Mouse (Mus musculus): ENCODE measurements around the gene Ncbp2.

Gene Ncbp2

DNA sequence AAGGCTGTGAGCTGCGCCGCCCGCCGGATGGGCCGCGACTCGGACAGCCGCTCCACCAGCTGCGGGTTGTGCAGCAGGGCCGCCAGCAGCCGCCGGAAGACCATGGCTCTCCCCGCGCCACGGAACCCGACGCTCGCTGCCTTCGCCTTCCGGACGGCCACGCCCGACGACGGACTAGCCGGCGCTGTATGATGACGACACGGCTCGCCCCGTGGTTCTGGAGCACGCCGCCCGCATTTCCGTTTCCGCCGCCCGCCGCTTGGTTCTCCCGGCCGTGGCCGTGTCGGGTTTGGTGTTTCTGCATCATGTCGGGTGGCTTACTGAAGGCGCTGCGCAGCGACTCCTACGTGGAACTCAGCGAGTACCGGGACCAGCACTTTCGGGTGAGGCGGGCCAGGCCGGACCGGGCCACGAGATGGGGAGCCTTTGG, at the start of gene Ncbp2, which contains the start of gene 0610012G03Rik:
TSS of gene Ncbp2 (plus strand) at position 169 of the 430 bp plus-strand sequence.
TSS of gene 0610012G03Rik (minus strand) at position 150 of the 430 bp plus-strand sequence.
- peak; percentile 94 to 98 for DNase-seq (ENCODE audit: low spot score in 2 of 2)

DNA sequence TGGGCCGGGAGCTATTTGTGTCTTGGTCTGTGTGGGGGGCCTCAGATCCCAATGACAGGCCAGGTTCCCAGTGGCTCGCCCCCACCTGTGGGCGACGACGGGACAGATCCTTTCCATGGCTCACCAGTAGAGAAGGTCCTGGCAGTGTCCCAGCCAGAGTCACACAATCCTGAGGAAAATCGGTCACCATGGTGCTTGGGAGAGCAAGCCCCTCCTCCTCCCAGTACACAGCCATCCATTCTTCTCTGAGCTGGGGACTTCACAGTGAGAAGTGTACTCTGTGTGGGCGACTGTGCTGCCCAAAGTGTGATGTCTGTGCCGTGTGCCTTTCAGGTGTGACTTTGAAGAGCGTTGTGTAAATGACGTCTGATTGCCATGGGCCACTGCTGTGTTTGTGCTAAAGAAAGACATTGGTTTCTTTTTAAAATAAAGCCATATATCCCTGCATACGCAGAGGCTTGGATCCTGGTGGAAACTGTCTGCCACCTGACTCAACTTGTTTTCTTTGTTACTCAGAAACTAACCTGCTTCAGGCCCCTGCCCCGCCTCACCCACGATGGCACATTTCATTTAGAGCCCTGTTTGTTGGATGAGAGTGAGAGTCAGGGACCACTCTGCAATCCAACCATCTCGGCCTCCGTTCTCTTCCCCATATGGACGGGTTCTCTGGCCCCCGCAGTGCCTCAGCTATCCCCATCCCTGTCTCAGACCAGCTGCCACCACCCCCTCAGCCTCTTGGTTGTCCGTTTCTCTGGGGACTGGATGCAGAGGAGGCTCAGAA, 49.6 kb upstream of the Ncbp2 start:
- no peak for DNase-seq (ENCODE audit: low spot score in 2 of 2)

DNA sequence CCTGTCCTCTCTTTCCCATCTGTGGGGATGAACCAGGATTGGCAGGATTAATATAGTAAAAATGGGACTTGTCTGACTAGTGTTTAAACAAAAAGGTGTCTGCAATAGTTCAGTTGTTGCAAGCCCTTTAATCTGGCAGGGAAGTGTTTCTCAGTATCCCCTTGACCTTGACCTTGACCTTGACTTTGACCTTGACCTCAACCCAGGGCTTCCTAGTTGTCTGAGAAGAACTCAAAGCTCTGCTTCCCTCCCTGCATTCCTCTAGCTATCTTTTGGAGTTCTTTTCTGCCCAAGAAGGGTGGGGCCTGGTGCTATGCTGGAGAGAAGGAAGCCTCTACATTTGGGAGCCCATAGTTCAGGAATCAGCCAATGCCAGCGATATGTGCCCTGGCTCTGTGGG, 46.4 kb upstream of the Ncbp2 start:
- DNase-seq (ENCODE audit: low spot score in 2 of 2), result no peak

DNA sequence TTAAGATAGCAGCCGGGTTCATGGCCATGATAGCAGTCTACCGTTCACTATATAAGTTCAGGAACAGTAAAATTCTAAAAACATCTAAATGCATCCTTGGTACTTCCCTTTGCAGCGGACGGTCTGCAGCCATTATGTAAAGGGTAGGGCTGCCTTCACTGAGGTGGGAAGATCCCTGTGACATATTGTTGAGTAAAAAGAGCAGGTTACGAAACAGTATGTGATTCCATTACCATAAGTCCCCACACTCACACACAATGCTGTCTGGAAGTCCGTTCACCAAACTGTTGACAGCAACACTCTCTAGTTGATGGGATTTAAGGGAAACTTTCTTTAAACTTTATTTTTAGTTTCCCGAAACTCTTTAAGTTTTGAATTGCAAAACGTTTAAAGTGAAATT, 45.1 kb upstream of the Ncbp2 start:
- no peak for DNase-seq (ENCODE audit: low spot score in 2 of 2)

DNA sequence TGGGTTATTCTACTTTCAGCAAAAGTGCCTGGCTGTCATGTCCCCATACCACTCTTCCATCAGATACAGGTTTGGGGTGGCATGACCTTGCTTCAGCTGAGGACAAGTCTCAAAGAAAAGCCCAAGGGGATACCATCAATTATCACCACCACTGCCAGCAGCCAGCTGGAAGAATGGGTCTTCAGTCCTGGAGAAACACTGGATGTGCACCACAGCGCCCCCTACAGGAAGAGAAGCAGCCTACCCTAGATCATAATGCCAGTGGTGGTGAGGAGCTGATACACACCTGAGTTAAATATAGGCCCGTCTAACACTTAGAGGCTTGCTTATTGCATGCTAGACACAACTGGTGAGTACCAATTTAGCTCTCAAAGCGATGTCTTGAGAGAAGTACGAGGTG, 43.0 kb upstream of the Ncbp2 start:
- no peak for DNase-seq (ENCODE audit: low spot score in 2 of 2)

DNA sequence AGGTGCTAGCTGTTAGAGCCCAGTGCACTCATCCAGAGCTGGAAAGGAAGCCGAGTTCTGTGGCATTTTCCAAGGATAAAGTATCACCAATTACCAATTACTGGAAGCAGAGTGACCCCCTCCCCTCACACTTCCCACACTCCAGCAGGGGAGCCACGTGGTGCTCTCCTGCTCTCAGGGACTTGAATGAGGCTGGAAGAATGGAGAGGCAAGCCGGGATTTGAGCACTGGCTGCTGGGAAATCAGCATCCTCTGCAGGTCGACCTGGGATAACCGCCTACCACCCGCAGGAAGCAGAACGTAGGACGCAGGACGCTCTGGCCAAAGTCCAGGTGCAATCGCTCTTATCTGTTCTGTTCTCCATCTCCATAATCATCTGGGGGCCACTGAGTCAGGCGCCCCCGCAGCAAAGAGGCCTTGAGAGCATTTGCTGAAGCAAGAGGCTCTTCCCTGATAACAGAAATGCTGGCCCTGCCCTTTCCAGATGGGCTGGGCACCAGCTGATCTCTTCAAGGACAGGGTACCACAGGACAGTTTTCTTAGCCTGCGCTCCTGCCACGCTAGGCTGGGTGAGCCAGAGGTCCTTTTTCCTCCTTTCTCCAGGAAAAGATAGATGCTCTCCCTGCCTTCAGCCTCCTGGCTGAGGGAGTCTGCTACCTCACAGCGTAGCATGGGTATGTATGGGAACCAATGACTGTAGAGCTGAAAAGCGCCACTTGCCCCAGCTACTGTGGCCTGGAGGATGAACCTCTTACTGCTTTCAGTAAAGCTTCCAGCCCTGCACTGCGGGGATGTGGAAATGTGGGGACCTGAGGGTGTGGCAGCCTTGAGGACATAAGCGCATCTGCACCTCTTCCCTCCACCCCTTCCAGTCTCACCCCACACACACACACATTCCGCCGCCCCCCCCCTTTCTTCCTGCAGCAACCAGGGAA, 42.2 kb upstream of the Ncbp2 start:
- DNase-seq (ENCODE audit: low spot score in 2 of 2), result no peak

DNA sequence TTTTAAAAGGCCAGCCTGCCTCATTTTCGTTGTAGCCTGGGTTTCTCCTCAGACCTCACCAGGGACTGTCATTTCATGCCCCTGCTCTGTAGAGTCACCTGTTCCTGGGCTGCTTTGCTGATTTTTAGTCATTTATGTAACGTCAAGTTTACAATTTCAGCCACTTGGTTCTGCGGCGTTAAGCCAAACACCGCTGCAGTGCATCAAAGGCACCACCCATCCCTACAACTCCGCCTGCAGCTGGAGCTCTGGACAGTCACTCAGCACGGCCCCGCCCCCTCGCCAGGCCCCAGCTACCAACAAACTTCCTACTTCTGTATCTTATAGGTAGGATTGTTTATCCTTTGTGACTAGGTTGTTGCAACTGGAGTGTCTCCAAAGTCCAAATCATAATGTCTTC, 41.4 kb upstream of the Ncbp2 start:
- no peak for DNase-seq (ENCODE audit: low spot score in 2 of 2)

DNA sequence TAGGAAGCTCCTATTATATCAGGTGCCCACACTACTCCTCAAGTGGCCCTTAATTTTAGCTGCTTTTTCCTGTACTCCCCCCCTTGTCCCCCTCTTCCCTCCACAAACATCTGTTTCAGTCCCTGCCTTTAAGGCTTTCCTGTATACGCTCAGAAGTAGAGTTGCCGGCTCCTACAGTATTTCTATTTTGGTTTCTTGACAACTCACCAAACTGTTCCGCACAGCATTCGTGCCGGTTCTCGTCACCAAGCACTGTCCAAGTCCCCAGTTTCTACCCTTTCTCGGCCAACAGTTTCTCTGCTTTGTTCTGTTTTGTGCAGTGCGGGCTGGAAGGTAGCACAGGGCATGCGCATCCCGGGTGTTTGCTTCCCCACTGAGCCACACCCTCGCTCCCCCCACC, 39.4 kb upstream of the Ncbp2 start:
- DNase-seq (ENCODE audit: low spot score in 2 of 2), result no peak

DNA sequence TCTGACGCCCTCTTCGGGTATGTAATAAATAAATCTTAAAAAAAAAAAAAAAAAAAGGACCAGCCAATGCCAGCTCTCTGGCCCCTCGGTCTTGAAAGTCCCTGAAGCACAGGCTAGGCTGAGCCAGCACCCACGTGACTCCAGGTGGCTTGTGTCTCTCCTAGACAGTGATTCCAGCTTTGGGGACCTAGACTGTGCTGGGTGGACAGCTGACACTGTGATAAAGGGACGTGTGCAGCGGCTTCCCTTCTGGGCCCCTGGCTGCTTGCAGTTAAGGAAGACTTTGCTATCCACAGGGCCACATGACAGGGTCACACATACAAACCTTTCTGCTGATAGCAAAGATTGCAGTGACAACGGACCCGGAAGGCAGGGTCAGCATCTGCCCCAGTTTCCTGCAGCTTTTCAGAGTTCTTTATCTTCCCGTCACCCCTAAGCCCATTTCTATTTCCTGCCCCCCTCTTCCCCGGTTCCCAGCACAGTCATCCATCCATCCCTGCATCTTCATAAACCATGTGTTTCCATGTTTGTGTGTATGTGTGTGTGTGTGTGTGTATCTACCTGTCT, 37.9 kb upstream of the Ncbp2 start:
- DNase-seq (ENCODE audit: low spot score in 2 of 2), result no peak

DNA sequence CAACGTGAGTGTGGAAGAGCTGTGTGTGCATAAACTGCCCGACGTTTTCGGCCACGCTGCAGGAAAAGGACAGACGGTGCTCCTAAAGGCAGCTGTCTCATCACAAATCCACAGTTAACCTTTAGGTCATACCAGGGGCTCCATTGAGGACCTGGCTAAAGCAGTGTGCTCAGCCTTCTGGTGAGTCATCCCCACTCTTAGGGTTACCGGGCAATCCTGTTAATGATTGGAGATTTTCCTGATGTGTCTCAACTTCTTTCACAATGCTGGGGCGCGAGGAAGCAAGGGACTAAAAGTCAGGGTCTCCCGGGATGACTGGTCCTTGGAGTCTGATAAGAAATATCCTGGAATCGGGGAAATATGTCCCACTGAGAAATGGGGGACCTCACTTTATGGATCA, 30.5 kb upstream of the Ncbp2 start:
- DNase-seq (ENCODE audit: low spot score in 2 of 2), result no peak

DNA sequence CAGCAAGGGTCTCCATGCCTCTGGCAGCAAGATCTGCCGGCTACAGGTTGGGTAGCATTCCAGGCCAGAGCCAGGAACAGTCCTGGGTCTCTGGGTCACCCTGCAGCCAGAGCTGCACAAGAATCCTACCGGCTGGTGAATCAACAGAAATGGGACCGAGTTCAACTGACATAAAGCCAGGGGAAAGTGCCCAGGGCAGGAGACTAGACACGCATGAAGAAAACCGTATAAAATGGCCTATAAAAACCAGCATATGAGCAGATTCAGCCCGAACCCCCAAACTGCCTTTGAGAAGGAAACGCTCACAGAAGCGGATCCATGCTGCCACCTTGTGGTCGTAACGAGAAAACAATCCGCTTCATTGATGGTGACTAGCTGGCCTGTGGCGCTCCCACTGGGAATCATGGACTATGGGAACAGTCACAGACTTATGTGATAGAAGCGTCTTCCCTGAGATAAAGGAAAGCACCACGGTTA, 30.0 kb upstream of the Ncbp2 start:
- peak; percentile 51 to 81 for DNase-seq (ENCODE audit: low spot score in 2 of 2)

DNA sequence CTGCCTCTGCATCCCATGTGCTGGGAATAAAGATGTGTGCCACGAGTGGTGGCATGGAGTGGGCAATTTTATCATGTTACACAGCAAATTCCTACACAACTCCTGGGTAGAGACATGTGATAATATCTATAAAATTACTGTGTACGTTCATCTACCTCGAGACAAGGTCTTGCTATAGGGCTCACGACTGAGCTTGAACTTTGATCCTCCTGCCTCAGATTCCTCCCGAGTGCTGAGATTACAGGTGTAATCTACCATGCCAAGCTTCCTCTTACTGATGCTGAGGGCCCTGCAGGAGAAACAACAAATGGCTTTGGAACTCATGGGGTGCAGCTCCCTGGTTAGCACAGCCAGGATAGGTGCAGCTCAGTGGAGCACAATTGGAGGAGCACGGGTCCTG, 23.9 kb upstream of the Ncbp2 start:
- DNase-seq (ENCODE audit: low spot score in 2 of 2), result no peak

DNA sequence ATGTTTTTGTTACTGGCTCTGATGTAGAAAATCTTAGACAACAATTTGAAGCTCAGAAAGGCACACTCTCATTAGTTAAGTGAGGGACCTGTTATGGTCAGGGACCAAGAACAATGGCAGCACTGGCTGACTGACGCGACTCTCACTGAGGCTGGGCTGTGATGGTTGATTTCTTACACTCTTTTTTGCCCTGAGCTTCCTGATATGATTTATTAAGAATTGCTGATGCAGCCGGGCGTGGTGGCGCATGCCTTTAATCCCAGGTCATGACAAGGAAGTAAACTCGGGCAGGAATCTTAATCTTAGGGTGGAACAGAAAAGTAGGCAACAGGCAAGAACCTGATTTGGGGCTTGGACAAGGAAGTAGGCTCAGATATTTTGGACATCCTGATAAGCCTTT, 22.2 kb upstream of the Ncbp2 start:
- DNase-seq (ENCODE audit: low spot score in 2 of 2), result no peak

DNA sequence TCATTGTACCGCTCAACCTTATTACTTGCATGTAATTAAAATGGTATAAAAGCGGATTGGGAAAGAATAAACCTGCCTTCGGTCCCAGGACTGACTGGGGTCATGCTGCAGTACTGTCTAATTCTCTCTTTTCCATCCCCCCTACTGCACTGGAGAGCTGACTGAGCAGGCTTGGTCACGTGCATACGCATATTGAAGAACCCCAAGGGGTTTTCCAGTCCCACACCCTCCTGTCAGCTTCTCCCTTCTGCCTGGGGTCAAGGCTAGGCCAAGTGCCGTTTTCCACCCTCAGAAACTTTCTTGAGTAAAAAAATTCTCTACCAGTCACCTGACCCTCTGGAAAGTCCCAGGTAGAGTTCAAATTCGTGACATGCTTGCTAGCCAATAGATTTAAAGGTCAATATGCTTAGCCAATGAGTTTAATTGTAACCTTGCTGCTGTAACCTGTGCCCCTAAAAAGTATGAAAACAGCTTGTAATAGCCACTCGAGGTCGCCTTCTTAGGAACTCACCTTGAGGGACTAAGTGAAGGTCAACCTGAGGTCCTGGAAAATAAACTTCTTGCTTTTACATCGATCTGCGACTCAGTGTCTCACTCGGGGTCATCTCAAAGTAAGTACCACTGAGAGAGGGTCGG, 21.6 kb upstream of the Ncbp2 start:
- DNase-seq (ENCODE audit: low spot score in 2 of 2), result no peak

DNA sequence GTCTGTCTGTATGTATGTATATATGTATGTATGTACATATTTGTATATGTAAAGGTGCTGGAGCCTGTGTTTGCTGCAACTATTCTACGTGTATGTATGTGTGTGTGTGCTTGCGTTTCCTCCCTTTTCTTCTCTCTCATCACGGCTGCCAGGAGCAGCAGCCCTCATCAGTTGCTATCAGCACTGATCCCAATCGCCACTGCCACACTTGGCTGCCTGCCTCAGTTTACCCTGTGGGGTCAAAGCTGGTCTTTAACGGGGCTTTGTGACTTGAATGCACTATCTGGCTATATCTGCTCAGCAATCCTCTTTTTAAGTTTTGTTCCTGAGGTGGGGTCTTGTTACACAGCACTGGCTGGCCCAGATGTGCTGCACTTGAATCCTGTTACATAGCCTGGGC, 20.9 kb upstream of the Ncbp2 start:
- DNase-seq (ENCODE audit: low spot score in 2 of 2), result no peak

DNA sequence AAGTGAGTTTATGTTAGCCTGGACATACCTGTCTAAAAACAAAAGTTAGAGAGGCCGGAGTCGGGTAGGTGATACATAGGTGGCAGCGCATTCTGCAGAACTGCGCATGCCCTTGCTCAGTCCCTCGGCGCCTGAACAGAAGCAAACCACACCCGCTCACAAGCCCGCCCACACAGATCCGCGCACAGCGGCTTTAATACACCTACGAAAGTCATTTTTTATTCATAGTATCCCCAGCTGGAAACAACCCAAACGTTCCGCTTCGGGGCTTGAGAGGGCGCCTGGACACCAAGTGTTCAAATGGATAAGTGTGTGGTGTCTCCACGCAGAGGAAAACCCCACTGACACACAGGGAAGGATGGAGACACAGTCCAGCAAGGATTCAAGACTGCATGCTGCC, 17.0 kb upstream of the Ncbp2 start:
- no peak for DNase-seq (ENCODE audit: low spot score in 2 of 2)

DNA sequence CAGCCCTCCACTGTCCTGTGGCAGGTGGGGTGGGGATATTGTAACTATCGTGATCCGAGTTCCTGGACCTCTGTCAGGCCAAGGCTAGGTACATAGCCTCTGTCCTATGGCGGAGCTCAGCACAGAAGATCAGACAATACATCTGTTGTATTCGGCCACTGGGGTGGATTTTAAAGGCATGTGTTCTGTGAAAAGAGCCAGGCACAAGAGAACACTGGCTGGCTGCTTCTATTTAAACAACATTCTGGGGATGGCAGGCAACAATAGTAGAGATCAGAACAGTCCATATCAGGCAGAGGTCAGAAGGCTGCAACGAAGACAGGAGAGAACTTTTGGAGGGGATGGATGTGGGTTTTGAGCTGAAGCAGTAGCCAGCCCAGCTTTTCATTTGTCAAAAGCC, 16.1 kb upstream of the Ncbp2 start:
- DNase-seq (ENCODE audit: low spot score in 2 of 2), result no peak

DNA sequence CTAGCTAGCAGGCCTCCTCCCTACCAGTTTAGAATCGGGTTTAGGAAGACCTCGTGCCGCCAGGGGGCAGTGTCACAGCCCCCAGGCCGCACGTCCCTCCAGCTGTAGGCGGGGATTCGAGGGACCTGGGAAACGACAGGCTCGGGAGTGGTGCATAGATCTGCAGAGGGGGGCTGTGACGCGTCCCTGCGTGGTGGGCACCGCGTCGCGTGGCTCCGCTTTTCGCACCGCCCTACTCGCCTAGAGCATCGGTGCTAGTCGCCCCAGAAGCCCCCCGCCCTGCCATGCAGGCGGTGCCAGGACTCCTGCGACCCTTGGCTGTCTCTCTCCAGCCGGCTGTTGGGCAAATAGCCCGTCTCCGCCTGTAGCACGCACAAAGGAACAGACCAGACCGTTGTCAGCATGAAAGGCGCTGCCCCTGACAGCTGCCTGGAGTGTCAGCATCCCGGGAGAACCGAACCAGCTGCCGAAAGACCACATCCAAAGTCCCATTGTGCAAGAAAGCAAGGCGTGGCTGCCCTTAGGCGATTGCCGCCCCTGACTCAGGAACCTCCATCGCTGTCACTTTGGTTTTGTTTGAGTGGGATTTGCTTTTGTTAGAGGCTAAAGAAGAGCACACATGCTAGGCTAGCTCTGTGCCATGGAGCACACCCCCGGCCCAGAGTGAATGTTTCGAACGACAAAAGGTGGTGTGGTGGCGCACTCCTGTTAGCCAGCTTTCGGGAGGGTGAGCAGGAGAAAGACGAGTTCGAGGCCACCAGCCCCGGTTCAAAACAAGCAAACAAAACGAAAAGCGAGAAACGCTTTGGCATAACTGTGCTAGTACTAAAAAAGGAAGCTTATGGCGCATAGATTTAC, 15.2 kb upstream of the Ncbp2 start:
- DNase-seq (ENCODE audit: low spot score in 2 of 2), result peak; percentile 67 to 85

DNA sequence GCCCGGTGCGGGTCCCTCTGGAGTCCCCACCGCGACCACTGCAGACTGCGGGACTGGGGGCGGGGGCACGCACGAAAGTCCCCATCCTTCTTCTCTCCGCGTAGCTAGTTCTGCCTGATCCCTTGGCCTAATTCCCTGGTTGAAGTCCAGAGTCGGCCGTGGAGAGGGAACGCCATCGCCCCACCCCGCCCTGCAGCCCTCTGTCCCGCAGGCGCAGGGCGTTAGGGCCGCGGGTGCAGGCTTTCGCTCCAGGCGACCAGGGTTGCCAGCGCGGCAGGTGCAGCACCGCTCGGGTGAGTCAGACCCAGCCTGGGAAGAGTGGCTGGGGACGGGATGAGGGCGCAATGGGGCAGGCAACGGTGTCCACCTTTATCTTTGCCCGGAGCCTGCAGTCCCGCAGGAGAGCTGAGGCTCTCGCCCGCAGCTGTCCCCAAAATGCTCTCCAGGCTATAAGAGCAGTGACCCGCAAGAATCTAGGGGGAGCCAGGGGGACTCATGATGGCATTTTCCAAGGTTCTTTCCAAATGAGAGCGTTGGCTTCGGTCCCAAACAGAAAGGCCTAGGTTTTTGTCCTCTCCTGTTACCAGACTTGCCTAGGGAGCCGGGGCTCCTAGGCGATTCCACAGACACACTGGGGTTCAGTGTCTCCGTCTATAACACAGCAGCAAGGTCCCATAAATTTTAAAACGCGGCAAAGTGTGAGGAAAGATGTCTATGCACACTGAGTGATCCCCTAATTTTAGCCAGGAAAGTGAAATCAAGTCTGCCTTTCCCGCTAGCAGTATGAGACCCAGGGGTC, 14.4 kb upstream of the Ncbp2 start, which contains the start of gene Pigz:
TSS of gene Pigz (plus strand) at position 101 of the 799 bp plus-strand sequence.
- DNase-seq (ENCODE audit: low spot score in 2 of 2), result peak in 1 of 2 experiments; percentile 70

DNA sequence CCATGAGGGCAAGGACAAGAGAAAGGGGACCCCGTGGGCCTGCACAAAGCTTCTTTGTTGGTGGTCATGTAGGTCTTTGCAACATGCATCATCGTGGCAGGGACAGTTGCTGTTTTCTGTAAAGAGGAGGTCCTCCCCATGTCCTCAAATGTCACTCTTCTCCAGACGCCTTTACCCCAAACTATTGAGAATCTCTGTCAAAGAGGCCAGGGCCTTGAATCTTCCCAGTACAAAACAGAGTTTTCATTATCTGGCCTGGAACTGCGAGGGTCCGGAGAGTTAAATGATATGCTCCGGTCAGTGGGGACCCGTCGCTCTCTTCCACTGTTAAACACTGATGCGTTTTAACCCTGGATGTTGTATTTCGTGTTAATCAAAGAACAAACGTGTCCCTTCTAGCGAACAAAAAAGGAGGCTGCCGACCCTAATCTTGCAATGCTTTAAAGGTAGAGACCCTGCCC, 13.7 kb upstream of the Ncbp2 start:
- DNase-seq (ENCODE audit: low spot score in 2 of 2), result no peak
